Mouse (Mus musculus): Measurements from ENCODE around the gene Magt1.
"Not testable (repeated sequence)": the region's sequence is repeated elsewhere in the genome, so short reads cannot be mapped to it uniquely, and the experiment has no call there.

The Magt1 gene

DNA sequence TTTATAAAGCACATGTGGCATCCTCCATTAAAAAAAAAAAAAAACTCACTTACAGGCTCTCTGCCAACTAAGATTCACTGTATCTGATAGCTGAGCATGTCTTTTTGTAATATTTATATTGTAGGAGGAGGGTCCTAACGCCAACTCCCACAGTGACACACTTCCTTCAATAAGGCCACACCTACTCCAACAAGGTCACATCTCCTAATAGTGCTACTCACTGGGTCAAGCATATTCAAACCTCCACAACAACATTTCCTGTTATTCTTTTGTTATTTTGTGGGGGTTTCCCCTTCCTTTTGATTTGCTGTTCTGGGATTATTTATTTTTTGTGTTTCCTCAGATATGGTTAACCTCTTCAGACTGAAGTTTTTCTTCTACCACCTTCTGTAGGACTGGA is 65.3 kb downstream of the Magt1 start:
- no peak for DNase-seq (ENCODE audit: low read depth)

DNA sequence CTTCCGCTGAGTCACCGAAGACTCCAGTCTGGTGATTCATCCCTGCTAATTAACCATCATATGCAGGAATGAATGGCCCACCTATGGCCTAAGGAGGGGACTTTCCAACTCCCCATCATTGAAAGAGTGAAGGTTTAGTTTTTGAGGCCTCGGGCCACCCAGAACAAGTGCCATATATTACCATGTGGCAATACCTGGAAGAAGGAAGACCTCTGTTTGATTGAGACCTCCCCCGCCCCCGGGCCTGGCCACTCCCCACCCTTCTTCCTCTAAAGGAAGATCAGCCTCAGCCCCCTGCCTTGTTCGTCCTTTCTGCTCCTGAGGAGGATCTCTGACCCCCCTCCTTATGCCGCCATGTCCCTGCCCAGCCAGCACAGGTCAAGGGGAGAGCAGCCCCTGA is 72.5 kb downstream of the Magt1 start:
- no peak for DNase-seq (ENCODE audit: low read depth)

DNA sequence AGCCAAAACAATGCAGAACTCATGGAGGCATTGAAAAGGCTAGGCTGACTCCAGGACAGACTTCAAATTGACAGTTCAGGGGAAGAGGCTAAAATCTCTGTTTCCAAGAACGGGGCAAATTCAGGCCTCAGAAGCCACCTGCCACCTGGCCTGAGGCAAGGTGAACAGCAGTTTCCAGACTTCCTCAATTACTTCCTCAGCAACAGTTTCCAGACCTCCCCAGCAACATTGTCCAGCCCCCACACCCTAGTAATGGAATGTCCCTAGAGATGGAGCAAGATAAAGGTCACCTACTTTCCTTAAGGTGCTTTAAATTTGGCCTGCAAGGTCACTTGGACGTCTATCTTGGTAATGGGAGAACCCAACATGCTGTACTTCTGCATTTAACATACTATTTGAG is 74.0 kb downstream of the Magt1 start:
- no peak for DNase-seq (ENCODE audit: low read depth)

DNA sequence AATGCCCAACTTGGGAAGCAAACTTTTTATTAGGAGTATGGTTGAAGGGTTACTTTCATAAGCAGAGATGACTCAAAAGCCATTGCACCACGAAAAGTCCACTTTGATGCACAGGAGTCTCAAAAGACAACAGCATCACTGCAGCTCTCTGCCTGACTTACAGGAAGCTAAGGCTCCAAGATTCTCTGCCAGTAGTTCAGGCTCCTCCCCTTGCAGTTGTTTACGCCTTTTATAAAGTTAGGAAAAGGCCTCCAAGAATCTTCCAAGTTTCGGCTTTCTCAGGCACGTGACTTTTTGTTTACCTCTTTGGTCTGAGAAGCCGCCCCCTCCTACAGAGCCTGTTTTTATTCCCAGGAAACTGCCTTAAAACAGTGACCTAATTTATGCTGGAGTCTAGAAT is 77.4 kb downstream of the Magt1 start:
- DNase-seq (ENCODE audit: low read depth): no peak

DNA sequence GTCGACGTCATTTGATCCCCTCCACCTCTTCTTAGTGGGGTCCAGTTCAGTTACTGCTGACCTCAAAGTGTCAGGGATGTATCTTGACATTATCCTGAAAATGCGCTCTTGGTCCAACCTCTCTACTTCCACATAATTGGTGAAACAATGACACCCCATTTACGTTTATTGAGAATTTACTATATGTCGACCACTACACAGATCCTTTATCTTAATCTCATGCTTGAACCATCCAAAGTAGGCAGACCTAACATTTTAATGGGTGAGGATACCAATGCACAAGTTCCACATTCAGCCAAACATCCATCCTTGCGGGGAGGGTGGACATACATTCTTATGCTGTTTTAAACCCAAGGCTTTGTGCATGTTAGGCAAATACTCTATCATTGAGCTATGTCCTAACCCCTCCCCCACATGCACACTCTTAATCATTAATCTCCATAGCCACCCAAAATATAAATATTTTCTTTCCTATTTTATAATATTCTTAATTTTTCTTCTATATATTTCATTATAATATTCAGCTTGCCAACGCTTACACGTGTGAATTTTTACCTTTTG is 82.1 kb downstream of the Magt1 start:
- DNase-seq (ENCODE audit: low read depth): no peak

DNA sequence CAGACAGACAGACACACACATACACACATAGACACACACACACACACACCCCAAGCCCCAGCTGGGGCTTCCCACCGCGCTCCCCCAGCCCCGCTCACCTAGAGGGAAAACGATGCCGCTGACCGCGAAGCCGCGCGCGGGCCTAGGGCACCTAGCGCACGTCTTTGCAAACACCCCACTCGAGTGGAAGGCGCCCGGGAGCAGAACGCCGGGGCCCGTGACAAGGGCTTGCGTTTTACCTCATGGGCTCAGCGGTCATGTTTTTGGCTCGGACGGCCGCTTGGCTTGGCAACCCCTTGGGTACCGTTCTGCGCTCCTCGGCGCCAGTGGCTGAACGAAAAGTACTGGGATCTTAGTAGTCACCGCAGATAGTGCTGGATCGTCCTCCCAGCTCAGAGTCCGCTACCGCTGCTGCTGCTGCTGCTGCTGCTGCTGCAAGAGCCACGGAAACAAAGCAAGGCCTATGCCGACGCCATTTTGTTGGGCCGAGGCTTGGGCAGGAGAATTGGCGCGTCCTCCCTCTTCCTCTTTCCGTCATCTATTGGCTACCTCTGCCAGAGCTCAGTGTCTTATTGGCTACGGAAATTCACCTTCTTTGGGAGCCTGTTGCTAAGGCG is 82.7 kb downstream of the Magt1 start, which contains the start of gene Atrx:
Gene Atrx, minus strand, starts transcription at position 543 of the 617 bp plus-strand sequence.
- DNase-seq (ENCODE audit: low read depth): peak; percentile 64

DNA sequence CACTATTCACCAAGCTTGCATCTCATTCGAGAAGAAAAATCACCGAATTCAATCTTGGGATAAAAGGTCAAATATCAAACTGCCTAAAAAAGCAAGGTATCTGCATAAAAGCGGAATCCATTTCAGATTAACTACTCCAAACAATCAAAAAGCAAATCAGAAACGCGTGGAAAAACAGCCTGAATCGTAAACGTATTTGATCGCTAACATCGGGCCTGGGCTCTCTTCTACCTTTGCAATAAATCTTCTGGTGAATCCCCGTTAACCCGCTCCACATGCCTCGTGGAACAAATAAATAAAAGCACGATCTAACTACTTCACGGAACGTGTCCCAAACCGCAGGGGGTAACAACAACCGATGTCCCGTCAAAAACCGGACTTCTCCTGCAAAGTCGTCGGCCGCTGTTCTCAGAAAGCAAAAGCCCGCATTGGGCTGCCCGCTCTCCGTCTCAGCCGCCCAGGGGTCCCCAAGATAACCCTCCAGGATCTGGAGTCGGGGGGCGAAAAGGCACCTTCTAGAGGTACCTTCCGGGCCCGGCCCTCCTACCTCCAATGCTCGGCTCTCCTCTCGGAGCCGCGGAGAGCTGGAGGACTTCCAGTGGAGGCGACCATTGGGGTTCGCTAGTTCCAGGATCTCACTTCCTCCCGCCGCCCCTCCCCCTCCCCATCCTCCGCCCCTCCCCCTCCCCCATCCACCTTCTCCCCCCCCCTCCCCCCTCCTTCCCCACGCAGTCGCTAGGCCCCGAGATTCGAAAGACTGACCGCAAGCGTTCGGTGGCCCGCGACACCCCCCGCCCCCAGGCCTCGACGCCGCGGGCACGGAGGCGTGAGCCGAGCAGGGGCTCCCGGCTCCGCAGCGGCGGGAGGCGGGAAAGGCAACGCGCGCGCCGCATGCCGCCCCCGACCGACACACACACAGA is 83.5 kb downstream of the Magt1 start:
- DNase-seq (ENCODE audit: low read depth): no peak

DNA sequence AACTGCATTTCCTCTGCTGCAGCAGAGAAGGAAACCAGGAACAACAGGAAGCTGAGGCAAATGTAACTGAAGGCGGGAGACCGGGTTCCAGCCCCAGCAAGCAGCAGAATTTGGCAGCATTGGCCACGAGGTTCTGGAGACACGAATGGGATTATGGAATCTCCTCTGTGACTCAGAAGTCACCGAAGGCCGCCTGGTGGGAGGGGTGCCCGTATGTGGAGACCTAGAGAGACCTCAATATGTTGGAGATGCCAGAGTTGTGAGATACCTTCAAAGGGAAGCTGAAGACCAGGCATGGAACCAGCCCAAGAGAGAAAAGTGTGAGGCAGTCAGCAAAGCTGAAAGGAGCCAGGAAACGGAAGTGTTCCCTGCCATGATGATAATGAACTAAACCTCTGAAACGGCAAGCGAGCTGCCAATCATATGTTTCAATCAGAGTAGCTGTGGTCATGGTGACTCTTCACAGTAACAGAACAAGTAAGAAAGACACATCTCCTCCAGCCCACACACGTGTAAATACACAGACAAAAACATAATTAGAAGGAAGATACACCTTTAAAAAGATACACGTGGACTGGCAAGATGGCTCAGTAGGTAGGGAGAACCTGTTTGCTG is 85.5 kb downstream of the Magt1 start:
- DNase-seq (ENCODE audit: low read depth): no peak

DNA sequence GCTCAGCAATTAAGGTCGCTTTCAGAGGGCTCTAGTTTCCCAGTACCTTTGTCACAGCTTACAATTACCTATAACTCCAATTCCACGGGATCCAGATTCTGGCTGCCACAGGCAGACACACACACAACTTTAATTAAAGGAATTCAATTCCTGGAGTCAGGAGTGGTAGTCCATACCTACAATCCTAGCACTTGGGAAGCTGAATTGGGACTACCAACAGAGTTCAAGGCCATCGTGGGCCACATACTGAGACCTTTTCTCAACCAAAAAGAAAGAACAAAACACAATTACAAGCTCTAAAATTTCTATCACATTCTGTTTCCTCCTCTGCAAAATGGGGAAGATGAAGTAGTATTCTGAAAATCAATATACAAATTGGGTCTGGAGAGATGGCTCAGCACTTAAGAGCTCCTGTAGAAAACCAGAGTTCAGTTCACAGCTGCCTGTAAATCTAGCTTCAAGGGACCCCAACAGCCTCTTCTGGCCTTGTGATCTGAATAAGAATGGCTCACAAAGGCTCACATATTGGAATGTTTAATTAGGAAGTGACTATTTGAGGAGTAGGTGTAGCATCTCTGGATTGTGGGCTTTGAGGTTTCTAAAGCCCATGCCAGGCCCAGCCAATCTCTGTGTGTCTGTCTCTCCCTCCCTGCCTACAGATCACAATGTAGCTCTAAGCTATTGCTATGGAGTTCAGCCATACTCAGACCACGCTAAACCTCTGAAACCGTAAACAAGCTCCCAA is 87.2 kb downstream of the Magt1 start:
- no peak for DNase-seq (ENCODE audit: low read depth)

DNA sequence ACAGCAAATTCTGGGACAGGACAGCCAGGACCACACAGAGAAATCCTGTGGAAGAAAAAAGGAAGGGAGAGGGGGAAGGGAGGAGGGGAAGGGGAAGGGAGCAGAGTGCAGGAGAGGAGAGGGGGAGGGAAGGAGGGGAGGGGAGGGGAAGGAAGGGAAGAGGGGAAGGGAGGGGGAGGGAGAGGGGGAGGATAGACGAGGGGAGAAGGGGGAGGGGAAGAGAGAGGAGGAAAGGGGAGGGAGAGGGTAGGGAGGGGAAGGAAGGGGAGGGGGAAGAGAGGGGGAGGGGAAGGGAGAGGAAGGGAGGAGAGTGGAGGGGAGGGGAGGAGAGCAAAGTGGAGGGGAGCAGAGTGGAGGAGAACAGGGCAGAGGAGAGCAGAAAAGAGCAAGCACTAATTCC is 87.8 kb downstream of the Magt1 start:
- DNase-seq (ENCODE audit: low read depth): no peak

DNA sequence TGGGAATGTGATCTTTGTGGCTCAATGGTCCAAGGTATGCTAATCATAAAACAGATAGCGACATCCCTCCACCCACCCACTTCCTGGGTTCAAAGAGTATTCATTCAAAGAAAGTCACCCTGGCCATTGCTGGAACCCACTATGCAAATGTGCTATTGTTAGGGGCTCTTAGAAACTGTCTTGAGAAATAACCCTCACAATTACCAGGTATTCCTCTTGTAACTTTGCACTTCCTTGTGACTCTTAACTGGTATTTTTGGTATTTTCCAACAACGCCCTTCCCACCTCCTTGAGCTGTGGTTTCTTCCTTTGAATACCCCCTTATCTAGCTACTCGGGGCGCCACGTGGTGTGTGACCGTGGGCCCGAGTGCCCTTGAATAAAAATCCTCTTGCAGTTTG is 88.7 kb downstream of the Magt1 start:
- DNase-seq (ENCODE audit: low read depth): not testable (repeated sequence)

DNA sequence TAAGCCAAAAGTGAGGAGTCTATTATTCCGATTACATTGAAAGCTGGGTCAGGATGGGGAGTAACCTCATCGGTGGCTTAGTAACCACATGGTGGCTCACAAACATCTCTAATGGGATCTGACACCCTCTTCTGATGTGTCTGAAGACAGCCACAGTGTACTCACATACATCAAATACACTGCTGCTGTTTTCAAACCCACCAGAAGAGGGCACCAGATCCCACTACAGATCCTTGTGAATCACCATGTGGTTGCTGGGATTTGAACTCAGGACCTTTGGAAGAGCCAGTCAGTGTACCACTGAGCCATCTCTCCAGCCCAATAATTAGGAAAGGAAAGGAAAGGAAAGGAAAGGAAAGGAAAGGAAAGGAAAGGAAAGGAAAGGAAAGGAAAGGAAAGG is 90.3 kb downstream of the Magt1 start:
- no peak for DNase-seq (ENCODE audit: low read depth)

Measured in c-Kit-positive CD71-positive TER-119-negative erythroid progenitor cells, embryonic 14.5 days (primary cell).